Mouse (Mus musculus): ENCODE data around the gene Slc13a2.
A peak's percentile ranks its signal among the peaks of the same experiment; 100 is the strongest.

Slc13a2 gene

DNA sequence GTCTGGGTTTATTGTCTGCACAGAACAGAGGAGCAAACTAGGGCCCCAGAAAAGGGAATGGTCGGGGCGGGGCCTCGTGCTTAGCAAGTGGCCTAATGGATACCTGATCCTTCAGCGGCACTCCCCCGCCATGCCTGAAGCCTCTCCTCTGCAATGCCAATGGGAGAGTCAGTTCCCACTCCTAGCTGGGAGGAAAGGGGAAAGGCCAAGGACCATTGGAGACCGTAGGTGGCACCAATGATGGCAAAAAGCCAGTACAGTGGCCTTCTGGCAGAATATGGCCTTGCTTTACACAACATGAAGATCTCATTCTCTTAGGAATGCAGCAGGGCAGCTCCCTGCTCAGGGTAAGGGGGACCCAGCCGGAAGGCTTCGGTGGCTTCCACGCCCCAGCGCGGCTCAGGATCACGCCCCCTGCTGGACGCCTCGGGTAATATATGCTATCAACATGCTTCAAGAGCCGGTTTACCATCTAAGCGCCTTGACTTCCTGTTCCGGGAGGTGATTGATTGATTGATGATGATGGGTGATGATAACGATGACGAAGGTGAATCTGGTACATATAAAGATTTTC lies 13.8 kb upstream of the Slc13a2 start:
- DNase-seq (ENCODE audit: low spot score in 2 of 2) = peak; percentile 43 to 84

DNA sequence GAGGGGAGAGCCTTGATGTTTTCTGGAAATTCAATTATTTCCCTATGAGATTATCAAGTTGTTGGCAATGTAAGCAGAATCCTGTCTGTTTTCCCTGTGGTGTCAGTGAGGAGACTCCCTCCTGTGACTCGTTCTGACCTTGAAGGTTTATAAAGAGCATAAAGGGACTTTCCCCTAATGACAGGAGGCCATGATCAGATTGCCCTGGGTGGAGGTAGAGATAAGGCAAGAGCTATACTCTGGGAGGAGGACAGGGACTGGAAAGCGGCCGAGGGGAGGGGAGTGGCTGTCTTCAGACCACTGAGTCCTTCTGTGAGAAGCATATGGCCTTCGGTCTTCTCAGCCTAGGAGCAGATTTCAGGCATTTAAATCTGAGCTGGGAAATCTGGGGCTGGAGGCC lies 12.0 kb upstream of the Slc13a2 start:
- no peak for DNase-seq (ENCODE audit: low spot score in 2 of 2)

DNA sequence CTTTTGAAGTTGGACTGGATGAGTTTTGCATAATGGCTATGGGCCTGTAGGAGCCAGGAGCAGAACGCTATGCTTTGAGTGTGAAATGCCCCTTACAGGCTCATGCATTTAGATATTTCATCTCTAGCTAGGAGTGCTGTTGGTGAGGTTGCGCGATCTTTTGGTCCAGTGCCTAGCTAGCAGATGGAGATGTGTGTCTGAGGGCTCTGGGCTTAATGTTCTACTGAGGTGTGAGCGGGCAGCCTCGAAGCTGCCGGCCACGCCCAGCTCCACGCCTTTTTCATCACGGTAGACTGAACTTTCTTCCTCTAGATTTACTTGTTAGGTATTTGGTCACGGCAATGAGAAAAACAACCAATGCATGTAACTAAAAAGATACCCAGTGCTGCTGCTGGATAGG lies 9.2 kb upstream of the Slc13a2 start:
- DNase-seq (ENCODE audit: low spot score in 2 of 2) = no peak

DNA sequence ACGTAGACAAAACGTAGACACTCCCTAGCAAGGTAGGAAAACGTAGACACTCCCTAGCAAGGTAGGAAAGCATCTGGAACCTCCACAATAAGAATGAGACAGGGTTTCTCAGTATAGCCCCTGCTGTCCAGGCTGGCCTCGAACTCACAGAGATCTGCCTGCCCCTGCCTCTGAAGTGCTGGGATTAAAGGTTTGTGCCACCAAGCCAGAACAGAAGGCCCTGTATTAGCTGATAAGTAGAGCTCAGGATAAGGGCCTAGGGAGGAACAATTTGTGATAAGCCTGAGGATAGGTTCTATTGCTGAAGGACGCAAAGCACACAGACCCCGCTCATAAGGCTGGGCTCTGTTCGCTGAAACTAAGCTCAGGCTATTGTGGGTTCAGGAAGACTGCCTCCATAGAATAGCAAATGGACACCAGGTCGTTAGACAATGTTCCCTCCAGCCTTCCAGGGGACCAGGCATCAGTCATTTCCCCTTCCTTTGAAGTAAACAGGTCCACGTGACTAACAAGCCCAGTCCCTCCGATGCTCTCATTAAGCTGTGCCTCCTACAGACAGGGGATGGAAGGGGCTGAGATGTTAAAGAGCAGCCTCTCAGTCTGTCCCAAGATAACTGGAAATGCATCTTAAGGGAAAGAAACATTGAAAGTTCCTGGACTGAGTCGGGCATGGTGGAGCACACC lies 8.3 kb upstream of the Slc13a2 start:
- no peak for DNase-seq (ENCODE audit: low spot score in 2 of 2)

DNA sequence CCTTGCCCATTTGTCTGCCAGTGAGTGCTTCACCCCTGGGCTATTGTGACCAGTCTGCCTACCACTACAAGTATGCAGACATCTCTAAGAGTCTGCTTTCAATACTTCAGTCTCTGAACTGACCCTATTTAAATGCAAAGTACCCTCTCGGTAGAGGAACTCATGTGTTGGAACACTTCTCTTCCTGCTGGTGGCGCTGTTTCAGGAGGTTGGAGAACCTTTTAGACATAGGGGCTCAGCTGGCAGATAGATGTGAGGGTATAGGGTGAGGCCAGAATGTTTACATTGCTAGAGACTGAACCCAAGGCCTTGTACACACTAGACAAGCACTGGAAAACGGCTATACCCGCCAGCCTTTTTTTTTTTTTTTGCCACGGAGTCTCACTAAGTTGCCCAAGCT lies 6.3 kb upstream of the Slc13a2 start:
- no peak for DNase-seq (ENCODE audit: low spot score in 2 of 2)

DNA sequence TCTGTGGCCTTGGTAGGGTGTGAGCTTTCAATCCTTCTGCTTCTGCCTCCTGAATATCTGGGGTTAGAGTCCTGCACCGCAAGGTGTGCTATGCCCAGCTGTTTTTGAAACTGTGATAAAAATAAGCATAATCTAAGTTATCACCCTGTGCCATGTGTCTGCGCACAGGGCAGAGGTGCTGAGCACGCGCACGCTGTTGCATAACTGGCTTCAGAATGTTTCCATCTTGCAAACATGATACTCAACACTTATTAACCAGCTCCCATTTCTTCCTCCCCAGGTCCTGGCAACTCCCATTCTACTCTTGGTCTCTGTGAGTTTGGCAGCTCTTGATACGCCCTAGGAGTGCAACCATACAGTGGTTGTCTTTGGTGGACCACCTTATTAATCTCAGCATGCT lies 5.6 kb upstream of the Slc13a2 start:
- DNase-seq (ENCODE audit: low spot score in 2 of 2) = no peak

DNA sequence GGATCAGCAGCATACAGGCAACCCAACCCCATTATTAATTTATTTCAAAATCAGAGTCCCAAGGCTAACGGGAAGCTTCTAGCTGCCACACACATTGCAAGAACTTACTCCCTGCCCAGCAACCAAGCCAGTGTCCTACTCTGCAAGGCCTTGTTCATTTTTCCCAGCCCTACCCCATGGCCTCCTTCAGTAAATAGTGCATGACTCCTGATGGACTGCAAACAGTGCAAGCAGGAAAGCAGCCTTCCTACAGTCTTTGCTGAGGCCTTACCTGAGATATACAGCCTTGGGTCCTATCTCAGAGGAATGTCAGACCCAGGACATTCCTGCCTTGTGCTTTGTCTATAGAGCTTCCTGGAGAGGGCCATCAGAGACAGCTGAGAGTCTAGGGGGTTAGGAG lies 3.6 kb upstream of the Slc13a2 start:
- DNase-seq (ENCODE audit: low spot score in 2 of 2) = no peak

DNA sequence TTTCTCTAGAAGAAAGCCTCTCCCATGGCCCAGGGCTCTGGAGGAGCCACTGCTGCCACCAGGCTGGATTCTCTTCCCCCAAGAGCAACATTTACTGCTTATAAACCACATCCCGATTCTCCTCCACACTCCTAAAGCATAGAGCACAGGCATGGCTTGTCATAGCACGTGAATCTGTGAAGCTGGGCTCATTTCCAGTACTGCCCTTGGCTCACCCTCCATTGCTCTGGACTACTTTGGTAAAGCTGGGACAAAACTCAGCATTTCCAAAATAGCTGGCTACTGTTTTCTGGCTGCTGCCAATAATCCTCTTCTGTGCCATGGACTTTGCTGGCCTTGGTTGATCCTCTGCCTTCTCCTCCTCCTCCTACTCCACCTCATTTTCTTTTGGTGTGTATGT lies 2.3 kb upstream of the Slc13a2 start:
- no peak for DNase-seq (ENCODE audit: low spot score in 2 of 2)

DNA sequence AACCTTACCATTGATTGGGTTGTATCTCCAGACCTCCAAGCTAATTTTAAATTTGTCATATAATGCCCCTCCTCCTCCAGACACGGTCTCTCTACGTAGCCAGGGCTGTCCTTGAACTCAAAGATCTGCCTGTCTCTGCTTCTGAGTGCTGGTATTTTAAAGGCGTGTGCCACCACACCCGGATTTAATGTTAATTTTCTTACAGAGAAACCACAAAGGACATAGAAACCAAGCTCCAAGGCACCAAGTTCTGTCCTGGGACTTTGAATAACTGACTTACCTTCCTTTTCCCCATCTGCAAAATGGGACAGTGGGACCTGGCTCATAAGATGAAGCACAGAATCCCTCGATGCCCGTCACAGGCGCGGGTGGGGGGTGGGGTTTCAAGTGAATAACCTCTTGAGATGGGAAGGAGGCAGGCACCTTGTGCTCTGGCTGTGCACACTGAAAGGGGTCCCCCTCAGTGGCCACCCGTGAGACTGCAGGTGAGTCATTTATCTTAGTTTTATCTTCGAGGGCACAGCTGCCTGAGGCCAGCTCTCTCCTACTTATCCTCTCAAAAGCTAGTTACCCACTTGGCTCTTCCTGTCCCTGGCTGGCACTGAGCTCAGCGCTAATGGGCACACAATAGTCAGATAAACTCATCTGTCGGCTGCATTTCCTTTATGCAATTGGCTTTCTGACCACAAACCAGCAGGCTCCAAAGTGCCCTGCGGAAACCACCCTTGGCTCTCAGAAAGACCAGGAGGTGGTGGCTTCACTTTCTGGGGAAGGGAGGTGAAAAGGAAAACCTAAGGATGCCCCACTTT lies 612 bp downstream of the Slc13a2 start:
- no peak for DNase-seq (ENCODE audit: low spot score in 2 of 2)

DNA sequence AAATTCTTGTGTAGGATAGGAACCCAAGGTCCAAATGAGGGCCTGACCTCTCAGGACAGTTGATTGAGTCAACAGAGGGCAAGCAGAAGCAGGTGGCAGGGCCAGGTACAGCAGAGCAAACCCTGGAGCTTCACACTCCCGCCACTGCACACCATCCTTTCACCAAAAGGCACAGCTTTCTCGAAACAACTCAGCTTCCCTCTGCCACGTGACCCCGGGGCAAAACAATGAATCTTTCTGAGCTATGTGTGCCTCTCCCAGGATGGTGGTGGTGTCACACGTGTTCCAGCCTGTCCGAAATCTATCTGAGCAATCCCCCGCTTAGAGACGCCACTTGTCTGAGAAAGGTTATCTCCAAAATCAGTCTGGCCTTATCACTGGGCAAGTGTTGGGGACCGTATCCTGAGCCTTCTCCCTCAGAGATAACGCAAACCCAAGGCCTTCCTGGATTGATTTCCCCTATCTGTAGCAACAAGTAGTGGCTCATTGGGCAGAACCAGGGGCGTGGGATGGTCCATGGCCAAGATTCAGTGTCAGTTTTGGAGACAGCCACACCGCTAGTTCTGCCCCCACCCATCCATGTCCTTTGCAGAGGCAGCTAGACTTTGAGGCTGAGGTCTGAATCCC lies 1.6 kb downstream of the Slc13a2 start:
- DNase-seq (ENCODE audit: low spot score in 2 of 2) = no peak

DNA sequence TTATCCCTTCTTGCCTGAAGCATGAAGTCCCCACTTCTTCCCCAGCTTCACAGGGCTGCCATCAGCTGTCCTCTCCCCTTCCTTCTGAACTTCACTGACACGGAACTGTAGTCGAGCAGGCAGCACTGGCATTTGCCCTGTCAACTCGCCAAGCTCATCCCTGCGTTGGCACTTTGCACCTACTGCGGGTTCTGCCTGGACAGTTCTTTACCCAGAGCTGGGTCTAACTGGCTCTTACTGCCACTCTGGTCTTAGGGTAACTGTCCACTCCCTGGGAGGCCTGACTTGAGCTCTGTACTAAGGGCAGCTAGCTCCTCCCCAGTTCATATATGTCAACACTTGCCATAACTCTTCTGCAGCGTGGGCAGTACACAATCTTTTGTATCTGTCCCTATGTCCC lies 5.2 kb downstream of the Slc13a2 start:
- no peak for DNase-seq (ENCODE audit: low spot score in 2 of 2)

DNA sequence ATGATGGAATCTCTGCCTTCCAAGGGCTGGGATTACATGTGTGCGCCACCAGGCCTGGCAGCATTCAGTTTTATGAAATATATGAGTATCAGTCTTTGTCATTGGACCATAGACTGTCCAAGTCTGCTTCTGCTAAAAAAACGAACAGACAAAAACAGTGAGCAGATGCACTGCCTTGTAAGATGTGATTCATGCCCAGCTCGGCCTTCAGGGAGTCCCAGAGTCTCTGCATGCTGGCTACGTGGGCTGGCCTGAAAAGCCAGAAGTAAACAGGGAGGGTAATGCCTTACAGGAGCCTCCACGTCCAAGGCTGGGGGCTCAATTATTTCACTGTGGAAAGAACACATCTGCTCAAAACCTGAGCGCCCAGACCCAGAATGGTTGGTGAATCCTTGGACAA lies 9.2 kb downstream of the Slc13a2 start:
- no peak for DNase-seq (ENCODE audit: low spot score in 2 of 2)

DNA sequence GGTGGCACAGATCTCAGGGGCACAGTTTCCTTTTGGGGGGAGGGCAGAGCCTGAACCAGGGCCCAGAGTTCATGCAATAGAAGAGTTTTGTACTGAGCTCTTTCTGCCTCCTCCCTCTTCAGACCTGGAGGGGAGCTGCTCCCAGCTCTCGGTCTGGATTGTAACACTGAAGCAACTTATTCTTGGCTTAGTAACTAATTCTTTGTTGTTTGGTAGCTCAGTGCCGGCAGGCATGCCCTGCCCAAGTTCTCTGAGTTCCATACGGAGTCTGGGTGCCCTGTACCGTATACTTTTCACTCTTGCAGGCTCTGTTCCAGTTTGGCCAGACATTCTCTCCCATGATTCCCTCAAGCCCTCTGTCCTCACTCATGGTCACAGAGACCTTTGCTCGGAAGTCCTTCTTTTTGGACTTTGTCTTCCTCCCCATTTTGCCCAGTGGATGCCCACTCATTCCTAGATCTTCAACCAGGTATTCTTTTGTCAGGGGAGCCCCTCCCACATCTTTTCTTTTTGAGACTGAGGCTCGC lies 9.6 kb downstream of the Slc13a2 start:
- DNase-seq (ENCODE audit: low spot score in 2 of 2) = no peak

DNA sequence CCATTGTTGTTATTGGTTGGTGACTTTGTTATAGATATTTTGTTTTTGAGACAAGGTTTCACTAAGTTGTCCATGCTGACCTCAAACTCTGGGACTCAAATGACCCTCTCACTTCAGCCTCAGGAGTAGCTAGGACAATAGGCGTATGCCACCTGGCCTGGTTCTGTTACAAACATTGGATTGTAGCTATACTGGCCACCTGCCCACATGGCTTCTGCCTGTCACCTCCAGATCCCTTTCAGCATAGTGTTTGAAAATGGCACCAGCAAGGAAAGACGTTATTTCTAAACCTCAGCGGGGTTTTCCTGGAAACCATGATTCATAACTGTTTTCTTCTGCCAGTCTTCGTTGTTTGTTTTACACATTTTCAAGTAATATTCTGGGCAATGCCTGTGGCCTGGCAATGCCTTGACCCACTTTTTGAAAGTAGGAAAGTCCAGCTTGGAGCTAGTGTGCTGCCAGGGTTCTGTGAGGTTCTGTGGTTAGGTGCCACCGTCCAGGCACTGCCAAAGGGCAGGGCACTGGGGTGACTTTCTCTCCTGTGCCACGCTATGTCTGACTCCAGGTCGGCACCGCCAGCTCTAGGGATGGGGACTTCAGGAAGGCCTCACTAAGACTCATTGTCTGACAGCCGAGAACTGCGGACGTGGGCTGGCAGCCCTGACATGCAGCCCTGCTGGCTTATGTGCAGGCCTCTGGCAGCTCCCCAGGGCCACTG lies 10.3 kb downstream of the Slc13a2 start:
- no peak for DNase-seq (ENCODE audit: low spot score in 2 of 2)

DNA sequence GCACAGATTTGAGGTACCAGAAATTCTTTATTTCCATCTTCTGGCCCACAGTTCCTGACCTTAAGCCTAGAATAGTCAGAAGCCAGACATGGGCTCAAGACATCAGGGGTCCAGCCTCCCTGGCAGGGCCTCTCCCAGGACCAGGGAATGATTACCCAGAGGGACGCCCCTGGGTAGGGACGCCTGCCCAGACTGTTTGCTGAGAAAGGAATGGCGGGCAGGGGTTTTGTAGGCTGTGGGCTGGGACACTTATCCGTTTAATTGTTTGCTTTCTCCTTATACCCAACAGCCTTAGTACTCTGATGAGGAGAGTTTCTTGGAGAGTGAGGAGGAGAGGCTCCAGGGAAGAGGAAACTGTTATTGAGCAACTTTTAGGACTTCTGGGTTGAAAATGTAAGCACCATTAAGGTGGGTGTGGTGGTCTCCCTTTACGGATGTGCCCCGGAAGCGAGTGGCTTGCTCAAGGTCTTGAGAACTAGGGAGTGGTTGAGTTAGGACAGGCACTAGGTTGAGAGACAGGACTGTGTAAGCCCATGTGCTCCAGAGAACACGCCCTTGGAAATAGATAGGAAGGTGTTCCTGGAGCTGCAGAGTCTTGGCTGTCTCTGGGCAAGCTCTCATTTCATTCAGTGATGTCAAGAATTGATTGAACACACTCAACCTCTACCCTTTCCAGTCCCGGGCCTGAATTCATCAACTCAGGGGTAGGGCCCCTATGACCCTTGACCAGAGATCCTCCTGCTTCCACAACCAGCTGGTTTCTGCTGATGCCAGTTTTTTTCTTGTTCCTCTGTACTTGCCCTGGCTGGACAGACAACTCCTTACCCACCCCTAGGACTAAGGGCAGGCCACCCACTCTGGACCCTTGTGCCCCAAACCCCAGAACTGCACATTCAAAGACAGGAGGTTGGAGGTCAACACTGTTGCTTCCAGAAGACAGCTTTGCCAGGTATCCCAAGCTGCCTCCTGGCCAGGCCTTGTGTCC lies 13.5 kb downstream of the Slc13a2 start:
- no peak for DNase-seq (ENCODE audit: low spot score in 2 of 2)

DNA sequence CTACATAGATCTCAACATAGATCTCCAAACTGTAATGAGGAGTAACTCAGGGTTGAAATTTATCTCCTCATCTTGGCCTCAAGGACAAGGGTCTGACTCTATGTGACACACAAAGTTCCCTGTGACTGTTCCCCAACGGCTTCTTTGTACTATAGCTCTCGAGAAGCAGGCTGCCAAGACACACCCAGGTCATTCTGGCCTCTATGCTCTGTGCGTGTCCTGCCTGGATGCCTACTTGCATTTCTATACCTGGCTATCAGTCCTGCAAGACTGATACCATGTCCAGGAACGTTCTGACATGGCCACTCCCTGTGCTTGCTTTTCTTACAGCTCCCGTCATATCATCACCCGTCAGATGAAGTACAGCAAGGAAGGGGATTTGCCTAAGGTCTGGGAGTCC lies 20.0 kb downstream of the Slc13a2 start:
- DNase-seq (ENCODE audit: low spot score in 2 of 2) = no peak

DNA sequence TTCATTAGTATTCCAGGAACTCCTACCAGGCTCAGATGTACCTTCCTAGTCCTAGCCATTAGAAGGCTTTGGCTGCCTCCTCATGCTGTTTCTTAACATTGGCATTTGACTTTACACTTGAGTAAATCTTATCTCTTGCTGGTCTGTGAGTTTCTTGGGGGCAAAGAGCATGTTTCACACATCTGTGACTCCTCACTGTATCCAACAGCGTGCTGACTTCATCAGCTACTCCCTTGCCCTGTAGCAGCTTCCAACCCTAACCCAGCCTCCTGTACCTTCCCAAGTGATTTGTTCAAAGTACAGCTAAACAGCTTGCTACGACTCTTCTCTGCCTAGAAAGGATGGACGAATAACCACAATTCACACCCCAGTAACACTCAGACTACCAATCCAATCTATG lies 20.5 kb downstream of the Slc13a2 start:
- DNase-seq (ENCODE audit: low spot score in 2 of 2) = no peak

DNA sequence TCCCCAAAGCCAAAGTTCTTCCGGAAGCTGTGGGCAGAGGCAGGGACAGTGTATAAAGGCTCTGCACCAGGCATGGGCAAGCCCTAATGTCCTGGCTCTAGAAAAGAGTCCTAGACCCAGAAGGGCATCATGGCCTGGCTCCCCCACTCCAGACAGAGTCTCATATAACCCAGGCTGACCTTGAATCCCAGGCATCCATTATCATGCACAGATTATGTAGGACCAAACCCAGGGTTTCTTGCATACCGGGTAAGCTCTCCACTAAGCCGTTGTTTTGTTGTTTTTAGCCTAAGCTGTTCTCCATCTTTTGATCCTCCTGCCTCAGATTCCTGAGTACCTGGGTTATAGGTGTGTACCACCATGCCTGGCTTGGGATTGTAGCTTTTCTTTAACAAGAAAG lies 21.1 kb downstream of the Slc13a2 start:
- no peak for DNase-seq (ENCODE audit: low spot score in 2 of 2)

DNA sequence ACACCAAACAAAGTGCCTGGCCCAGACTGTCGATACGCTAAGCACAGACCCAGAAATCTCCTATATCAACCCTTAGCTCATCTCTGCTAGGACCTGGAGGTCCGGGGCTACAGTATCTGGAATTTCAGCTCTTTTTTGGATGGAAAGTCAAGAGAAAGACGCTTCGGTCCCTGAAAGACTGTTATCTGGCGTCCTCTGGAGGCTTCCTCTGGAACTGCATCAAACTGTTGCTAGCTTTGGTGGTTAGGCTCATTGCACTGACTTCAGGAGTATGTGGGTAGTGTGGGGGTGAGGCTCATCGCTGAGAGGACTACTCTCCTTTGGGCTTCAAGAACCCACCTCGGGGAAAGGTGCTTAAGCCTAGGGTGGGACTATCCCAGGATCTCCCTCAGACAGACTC lies 22.3 kb downstream of the Slc13a2 start:
- DNase-seq (ENCODE audit: low spot score in 2 of 2) = peak; percentile 57 to 82

DNA sequence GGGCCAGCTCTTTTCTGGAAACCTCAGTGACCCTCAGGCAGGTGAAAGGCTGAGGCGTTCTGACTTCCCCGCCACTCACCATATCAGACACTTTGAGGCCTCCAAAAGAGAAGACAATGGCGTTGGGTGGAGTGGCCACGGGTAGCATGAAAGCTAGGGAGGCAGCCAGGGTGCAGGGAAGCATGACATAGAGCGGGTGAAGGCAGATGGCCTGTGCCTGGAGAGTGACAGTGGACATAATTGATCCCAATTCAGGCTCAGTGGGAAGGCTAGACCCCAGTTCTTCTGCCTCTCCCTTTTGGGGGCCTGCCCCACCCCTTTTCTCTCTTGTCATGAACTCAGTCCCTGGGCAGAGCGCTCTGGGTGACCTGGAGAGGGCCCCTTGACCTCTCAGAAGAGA lies 23.8 kb downstream of the Slc13a2 start:
- no peak for DNase-seq (ENCODE audit: low spot score in 2 of 2)

DNA sequence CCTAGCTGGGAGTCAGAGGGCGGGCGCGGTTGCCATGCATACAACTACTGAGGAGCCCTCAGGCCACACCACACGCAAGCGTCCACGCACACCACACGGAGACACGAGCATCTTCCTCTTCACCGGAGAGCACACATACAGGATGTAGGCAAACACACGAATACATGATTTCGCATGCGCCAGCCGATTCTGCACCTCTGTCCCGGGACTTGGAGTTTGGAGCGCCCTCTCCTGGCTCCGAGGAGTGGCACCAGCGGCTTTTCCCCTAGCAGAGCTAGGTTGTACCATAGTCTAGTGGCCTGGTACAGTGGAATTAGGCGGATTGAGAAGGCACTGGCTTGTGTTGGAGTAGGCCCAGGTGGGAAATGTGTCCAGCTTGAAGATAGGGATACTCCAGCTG lies 24.6 kb downstream of the Slc13a2 start:
- peak; percentile 69 to 87 for DNase-seq (ENCODE audit: low spot score in 2 of 2)

Measured in spleen, postnatal 4 days (tissue).